Mouse (Mus musculus): ENCODE measurements around the gene Agk. TPM values are rescaled to one million over a fixed set of nuclear protein-coding genes. Genes with fewer than 3 reads are reported as not detected.

Agk gene
- polyA plus RNA-seq (2015; fragmentation: Nextera tagmentation; extraction: Ambion mirVana): 17.3 and 19.3 TPM in 2 replicates

DNA sequence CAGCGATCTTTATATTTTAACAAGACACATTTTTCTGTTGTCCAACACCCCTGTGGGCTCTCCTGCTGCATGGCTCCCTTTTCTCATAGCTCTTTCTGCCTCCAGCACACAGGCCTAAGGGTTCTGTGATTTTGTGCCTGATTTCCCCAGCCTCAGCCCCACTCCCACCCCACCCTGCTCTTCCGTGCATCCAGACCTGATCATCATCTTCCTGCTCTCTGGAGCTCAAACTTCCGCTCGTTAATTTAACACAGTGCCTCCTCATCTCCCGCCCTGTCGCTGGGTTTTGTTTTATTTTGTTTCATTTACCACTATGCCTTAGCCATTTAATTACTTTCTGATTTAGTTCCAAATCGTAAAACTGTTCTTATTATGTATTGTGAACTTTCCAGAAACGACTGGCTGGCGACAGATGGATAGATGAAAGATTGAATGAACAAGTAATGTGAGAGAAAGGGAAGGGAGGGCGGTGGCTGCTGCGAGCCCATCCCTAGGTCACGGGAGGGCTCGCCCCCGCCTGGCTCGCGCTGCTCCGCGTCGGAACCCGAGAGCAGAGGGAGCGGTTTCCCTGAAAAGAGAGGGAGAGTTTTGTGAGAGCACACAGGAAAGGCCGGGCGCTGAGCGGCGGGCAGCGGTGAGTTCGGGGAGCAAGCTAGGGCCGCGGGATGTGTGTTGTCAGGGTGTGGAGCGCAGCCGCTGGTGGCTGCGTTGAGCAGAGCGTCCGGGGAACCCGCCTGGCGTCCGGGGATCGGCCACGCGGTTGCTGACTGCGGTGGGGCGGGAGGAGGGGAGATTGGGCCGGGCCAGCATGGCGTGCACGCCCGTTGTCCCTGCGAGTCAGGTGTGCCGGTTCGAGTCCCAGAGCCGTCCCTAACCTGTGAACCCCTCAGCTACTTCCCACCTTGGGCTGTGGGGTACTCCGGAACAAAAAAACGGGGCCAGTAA lies at the start of gene Agk:
Agk (plus strand) TSS at position 276 of the 945 bp plus-strand sequence.
- H3K4me3 ChIP-seq (replicated peaks): peak within 1 kb of the TSS; percentile 71
- H3K36me3 ChIP-seq: peaks cover 5% of the 10 kb centered on the region; the same call in 1 of the 2 replicates
- no peaks in the 10 kb centered on the region for H3K9me3 ChIP-seq (replicated peaks)
- no peaks in the 10 kb centered on the region for H3K27me3 ChIP-seq
- DNase-seq: peak; percentile 62
- peak; percentile 94 for ATAC-seq (ENCODE audit: low read depth)
- peak within 1 kb of the TSS; percentile 80 for H3K9ac ChIP-seq
- H3K27ac ChIP-seq: peak within 1 kb of the TSS; percentile 80
- WGBS (ENCODE audit: insufficient replicate concordance): 2% methylated on average over 52 of the region's 52 CpGs
- H3K4me1 ChIP-seq (replicated peaks): peaks cover 12% of the 10 kb centered on the region
- peak within 1 kb of the TSS; percentile 70 for H3K4me2 ChIP-seq

DNA sequence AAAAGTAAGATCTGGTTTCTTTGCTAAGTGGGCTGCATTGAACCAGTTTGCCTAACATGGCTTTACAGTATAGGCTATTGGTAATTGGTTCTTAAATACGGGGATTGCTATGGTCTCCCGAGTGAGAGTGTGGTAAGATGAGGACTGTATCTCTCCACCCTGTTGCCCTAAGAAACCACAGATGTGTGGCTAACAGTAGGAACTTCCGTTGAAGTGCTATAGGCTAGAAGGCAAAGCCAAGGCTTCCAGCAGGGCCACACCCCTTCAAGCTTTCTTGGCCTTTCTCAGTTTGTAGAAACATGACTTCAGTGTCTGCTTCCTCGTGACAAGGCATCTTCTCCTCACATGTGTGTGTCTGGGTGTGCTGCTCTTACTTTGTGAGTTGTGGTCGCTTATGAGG lies 24.3 kb upstream of the Agk start:
- no peak overlapping the region for H3K27ac ChIP-seq
- H3K4me3 ChIP-seq (replicated peaks): no peak overlapping the region
- no peak overlapping the region for H3K4me2 ChIP-seq
- H3K9ac ChIP-seq: no peak overlapping the region
- 34% methylated on average over 5 of the region's 5 CpGs for WGBS (ENCODE audit: insufficient replicate concordance)
- ATAC-seq (ENCODE audit: low read depth) (no peak), DNase-seq (no peak)
- no peaks in the 10 kb centered on the region for H3K4me1 ChIP-seq (replicated peaks)
- H3K27me3 ChIP-seq: no peaks in the 10 kb centered on the region
- no peaks in the 10 kb centered on the region for H3K36me3 ChIP-seq
- H3K9me3 ChIP-seq (replicated peaks): no peaks in the 10 kb centered on the region

GRCm38 (mm10) chr6:40303379-40303778 lies 21.6 kb upstream of the Agk start:
- Histone ChIP-seq H3K9ac (no peak overlapping the region), H3K4me3 (replicated peaks) (no peak overlapping the region), H3K27ac (no peak overlapping the region), H3K36me3 (no peaks in the 10 kb centered on the region), H3K4me1 (replicated peaks) (no peaks in the 10 kb centered on the region), H3K9me3 (replicated peaks) (no peaks in the 10 kb centered on the region), H3K27me3 (no peaks in the 10 kb centered on the region), H3K4me2 (no peak overlapping the region)
- ATAC-seq (ENCODE audit: low read depth) (no peak), DNase-seq (no peak)
- 12% methylated on average over 6 of the region's 6 CpGs for WGBS (ENCODE audit: insufficient replicate concordance)

GRCm38 (mm10) chr6:40304972-40305371 lies 20.0 kb upstream of the Agk start:
- Histone ChIP-seq H3K36me3 (no peaks in the 10 kb centered on the region), H3K27ac (no peak overlapping the region), H3K4me2 (no peak overlapping the region), H3K9me3 (replicated peaks) (no peaks in the 10 kb centered on the region), H3K4me3 (replicated peaks) (no peak overlapping the region), H3K4me1 (replicated peaks) (no peaks in the 10 kb centered on the region), H3K9ac (no peak overlapping the region), H3K27me3 (no peaks in the 10 kb centered on the region)
- ATAC-seq (ENCODE audit: low read depth) (no peak), DNase-seq (no peak)

DNA sequence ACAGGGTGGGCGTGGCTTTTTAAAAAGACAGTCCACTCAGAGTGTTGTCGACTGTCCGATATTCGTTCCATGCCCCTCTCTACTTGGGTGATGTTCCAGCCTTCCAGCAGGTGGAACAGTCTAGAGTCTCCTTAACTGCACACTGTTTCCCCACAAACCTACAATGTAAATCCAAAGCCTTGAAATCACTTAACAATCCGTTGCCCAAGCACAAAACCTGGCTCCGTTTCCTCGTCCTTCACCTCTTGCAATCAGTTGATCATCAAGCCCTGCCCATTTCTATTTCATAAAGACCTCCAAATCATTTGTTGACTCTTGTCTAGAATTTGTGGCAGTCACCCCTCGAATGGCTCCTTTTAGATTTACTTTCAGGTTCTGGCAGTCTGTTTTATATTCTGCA lies 1.4 kb downstream of the Agk start:
- DNase-seq (no peak), ATAC-seq (ENCODE audit: low read depth) (no peak)
- no peaks in the 10 kb centered on the region for H3K9me3 ChIP-seq (replicated peaks)
- WGBS (ENCODE audit: insufficient replicate concordance): 67% methylated on average over 8 of the region's 8 CpGs
- H3K4me3 ChIP-seq (replicated peaks): peak overlapping the region; percentile 71
- H3K36me3 ChIP-seq: peaks cover 5% of the 10 kb centered on the region; the same call in 1 of the 2 replicates
- peak overlapping the region; percentile 70 for H3K4me2 ChIP-seq
- H3K27ac ChIP-seq: no peak overlapping the region
- H3K4me1 ChIP-seq (replicated peaks): peaks cover 12% of the 10 kb centered on the region
- 0 out of 2 replicates have a peak overlapping the region, but pooled peaks have one; percentile 80 for H3K9ac ChIP-seq
- H3K27me3 ChIP-seq: no peaks in the 10 kb centered on the region

GRCm38 (mm10) chr6:40333497-40333896 lies 8.5 kb downstream of the Agk start:
- Histone ChIP-seq H3K9ac (no peak overlapping the region), H3K4me2 (no peak overlapping the region), H3K4me3 (replicated peaks) (no peak overlapping the region), H3K9me3 (replicated peaks) (no peaks in the 10 kb centered on the region), H3K27me3 (no peaks in the 10 kb centered on the region), H3K27ac (no peak overlapping the region), H3K36me3 (peaks cover 26% of the 10 kb centered on the region), H3K4me1 (replicated peaks) (no peaks in the 10 kb centered on the region)
- DNase-seq (no peak), ATAC-seq (ENCODE audit: low read depth) (no peak)
- 67% methylated on average over 2 of the region's 2 CpGs for WGBS (ENCODE audit: insufficient replicate concordance)

- peaks cover 24% of the 10 kb centered on the region for H3K36me3 ChIP-seq
- 80% methylated on average over 6 of the region's 6 CpGs for WGBS (ENCODE audit: insufficient replicate concordance)
- no peak overlapping the region for H3K4me3 ChIP-seq (replicated peaks)
- no peak overlapping the region for H3K4me2 ChIP-seq
- H3K4me1 ChIP-seq (replicated peaks): no peaks in the 10 kb centered on the region
- H3K27ac ChIP-seq: no peak overlapping the region
- DNase-seq (no peak), ATAC-seq (ENCODE audit: low read depth) (no peak)
- H3K9ac ChIP-seq: no peak overlapping the region
- no peaks in the 10 kb centered on the region for H3K9me3 ChIP-seq (replicated peaks)
- no peaks in the 10 kb centered on the region for H3K27me3 ChIP-seq
These were observed 12.1 kb downstream of the Agk start for GRCm38 (mm10) chr6:40336735-40337731.

- H3K27me3 ChIP-seq: no peaks in the 10 kb centered on the region
- H3K27ac ChIP-seq: no peak overlapping the region
- H3K9me3 ChIP-seq (replicated peaks): no peaks in the 10 kb centered on the region
- 52% methylated on average over 10 of the region's 10 CpGs for WGBS (ENCODE audit: insufficient replicate concordance)
- H3K4me3 ChIP-seq (replicated peaks): no peak overlapping the region
- H3K4me1 ChIP-seq (replicated peaks): peaks cover 10% of the 10 kb centered on the region
- H3K36me3 ChIP-seq: peaks cover 5% of the 10 kb centered on the region
- H3K9ac ChIP-seq: no peak overlapping the region
- DNase-seq: no peak
- peak; percentile 60 for ATAC-seq (ENCODE audit: low read depth)
- no peak overlapping the region for H3K4me2 ChIP-seq
These were observed 22.2 kb downstream of the Agk start for GRCm38 (mm10) chr6:40346959-40347771.

DNA sequence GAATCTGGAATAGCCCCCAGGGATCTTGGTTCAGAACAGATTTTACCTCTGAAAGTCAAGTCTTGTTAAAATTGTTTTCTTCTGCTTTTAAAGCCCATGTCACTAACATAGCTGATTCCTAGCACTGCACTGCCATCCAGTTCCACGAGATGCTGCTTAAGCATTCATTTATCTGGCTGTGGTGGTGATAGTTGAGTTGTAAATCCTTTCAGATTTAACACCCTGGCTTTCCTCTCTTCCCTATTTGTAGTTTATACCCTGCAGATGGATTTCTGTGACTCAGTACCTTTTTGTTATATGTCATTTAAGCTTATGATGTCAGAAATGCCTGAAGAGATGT lies 22.8 kb downstream of the Agk start:
- H3K36me3 ChIP-seq: peaks cover 11% of the 10 kb centered on the region
- H3K27me3 ChIP-seq: no peaks in the 10 kb centered on the region
- no peak overlapping the region for H3K27ac ChIP-seq
- no peak overlapping the region for H3K4me2 ChIP-seq
- H3K9ac ChIP-seq: no peak overlapping the region
- 71% methylated on average over 1 of the region's 1 CpGs for WGBS (ENCODE audit: insufficient replicate concordance)
- H3K4me3 ChIP-seq (replicated peaks): no peak overlapping the region
- ATAC-seq (ENCODE audit: low read depth): no peak
- H3K9me3 ChIP-seq (replicated peaks): no peaks in the 10 kb centered on the region
- H3K4me1 ChIP-seq (replicated peaks): peaks cover 10% of the 10 kb centered on the region
- DNase-seq: no peak

DNA sequence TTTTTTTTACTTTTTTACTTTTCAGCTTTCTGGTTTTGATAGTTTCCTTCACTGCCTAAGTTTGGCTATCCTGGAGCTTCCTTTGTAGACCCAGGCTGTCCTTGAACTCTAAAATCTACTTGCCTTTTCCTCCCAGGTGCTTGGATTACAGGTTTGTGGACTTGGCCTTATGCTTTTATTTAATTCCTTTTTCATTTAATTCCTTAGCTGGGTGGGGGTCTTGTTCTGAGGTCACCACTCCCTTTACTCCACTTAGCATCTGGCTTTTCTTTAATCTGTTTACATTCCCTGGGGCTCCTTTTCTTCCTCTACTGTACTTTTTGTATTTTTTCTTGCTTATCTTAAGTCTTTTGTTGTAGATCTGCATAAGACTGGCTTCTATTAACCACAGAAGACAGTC lies 25.1 kb downstream of the Agk start:
- ATAC-seq (ENCODE audit: low read depth) (no peak), DNase-seq (no peak)
- no peak overlapping the region for H3K9ac ChIP-seq
- H3K9me3 ChIP-seq (replicated peaks): no peaks in the 10 kb centered on the region
- H3K4me2 ChIP-seq: no peak overlapping the region
- H3K27me3 ChIP-seq: no peaks in the 10 kb centered on the region
- no peak overlapping the region for H3K4me3 ChIP-seq (replicated peaks)
- H3K36me3 ChIP-seq: peaks cover 13% of the 10 kb centered on the region
- H3K4me1 ChIP-seq (replicated peaks): peaks cover 10% of the 10 kb centered on the region
- no peak overlapping the region for H3K27ac ChIP-seq

DNA sequence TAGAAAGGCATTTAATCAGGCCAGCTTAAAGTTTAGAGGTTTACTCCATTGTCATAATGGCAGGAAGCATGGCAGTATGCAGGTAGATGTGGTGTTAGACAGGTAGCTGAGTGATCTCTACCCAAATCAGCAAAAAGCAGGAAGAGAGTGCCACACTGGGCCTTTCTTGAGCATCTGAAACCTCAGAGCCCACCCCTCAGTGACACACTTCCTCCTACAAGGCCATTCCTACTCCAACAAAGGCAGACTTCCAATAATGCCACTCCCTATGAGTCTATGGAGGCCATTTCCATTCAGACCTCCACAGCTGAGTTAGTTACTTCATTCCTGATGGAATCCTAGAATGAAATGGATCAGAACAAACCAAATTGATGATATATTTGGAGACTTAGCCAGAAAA lies 25.9 kb downstream of the Agk start:
- ATAC-seq (ENCODE audit: low read depth) (no peak), DNase-seq (no peak)
- Histone ChIP-seq H3K27me3 (no peaks in the 10 kb centered on the region), H3K9me3 (replicated peaks) (no peaks in the 10 kb centered on the region), H3K36me3 (peaks cover 13% of the 10 kb centered on the region), H3K4me3 (replicated peaks) (no peak overlapping the region), H3K4me2 (no peak overlapping the region), H3K9ac (no peak overlapping the region), H3K4me1 (replicated peaks) (peaks cover 10% of the 10 kb centered on the region), H3K27ac (no peak overlapping the region)

Measured in liver, embryonic 13.5 days (tissue).